Mouse (Mus musculus) embryonic facial prominence, embryonic 14.5 days (tissue): Measurements from ENCODE around the gene Deaf1. TPM values are rescaled to one million over a fixed set of nuclear protein-coding genes. Genes with fewer than 3 reads are reported as not detected.

Source experiments
- polyA plus RNA-seq: library from polyadenylated mRNA; unstranded; fragments of >200 nt; fragmentation: Nextera tagmentation; extraction: Ambion mirVana; gene quantifications from 2 replicates; pipeline ENCODE4 v1.2.1, GENCODE M21; 2014

The Deaf1 gene
- polyA plus RNA-seq, 1 experiment from 2014 or later, result 72.7 TPM

Other genes with a start within 250 kb of the Deaf1 start
- gene Pkp3, start 249.5 kb downstream of the Deaf1 start, polyA plus RNA-seq, result 30.0 and 33.5 TPM in 2 replicates
- gene Sigirr, start 227.1 kb downstream of the Deaf1 start, polyA plus RNA-seq, result 4.0 and 4.4 TPM in 2 replicates
- 3.7 and 5.0 TPM in 2 replicates for gene Ano9, start 209.9 kb downstream of the Deaf1 start, polyA plus RNA-seq
- 64.5 and 74.8 TPM in 2 replicates for gene Ptdss2, start 205.3 kb downstream of the Deaf1 start, polyA plus RNA-seq
- gene Rnh1, start 154.8 kb downstream of the Deaf1 start, polyA plus RNA-seq, result 160 and 166 TPM in 2 replicates
- gene Hras, start 133.7 kb downstream of the Deaf1 start, polyA plus RNA-seq, result 122 and 142 TPM in 2 replicates
- 6.0 and 7.2 TPM in 2 replicates for gene Lrrc56, start 133.5 kb downstream of the Deaf1 start, polyA plus RNA-seq
- 1.3 and 1.5 TPM in 2 replicates for gene Lmntd2, start 113.6 kb downstream of the Deaf1 start, polyA plus RNA-seq
- gene Rassf7, start 111.8 kb downstream of the Deaf1 start, polyA plus RNA-seq, result 26.7 and 30.2 TPM in 2 replicates
- 59.8 and 62.7 TPM in 2 replicates for gene Phrf1, start 98.9 kb downstream of the Deaf1 start, polyA plus RNA-seq
- gene Irf7, start 61.2 kb downstream of the Deaf1 start, polyA plus RNA-seq, result 2.3 and 2.4 TPM in 2 replicates
- 0.21 TPM in 1 of 2 replicates, not detected in the other for gene Cdhr5, start 50.9 kb downstream of the Deaf1 start, polyA plus RNA-seq
- gene Sct, start 48.6 kb downstream of the Deaf1 start, polyA plus RNA-seq, result 9.9 and 13.8 TPM in 2 replicates
- 0.81 and 1.3 TPM in 2 replicates for gene Drd4, start 35.7 kb downstream of the Deaf1 start, polyA plus RNA-seq
- 21.1 and 27.7 TPM in 2 replicates for gene Tmem80, start within 50 bp of the Deaf1 start, polyA plus RNA-seq
- gene Eps8l2, start 11.2 kb upstream of the Deaf1 start, polyA plus RNA-seq, result 12.0 and 13.6 TPM in 2 replicates
- gene Taldo1, start 64.5 kb upstream of the Deaf1 start, polyA plus RNA-seq, result 248 and 250 TPM in 2 replicates
- 37.1 and 51.1 TPM in 2 replicates for gene Gatd1, start 86.4 kb upstream of the Deaf1 start, polyA plus RNA-seq
- gene Cend1, start 101.8 kb upstream of the Deaf1 start, polyA plus RNA-seq, result 2.8 and 4.5 TPM in 2 replicates
- 29.1 and 30.7 TPM in 2 replicates for gene Slc25a22, start 110.2 kb upstream of the Deaf1 start, polyA plus RNA-seq
- 7.1 and 7.4 TPM in 2 replicates for gene Pidd1, start 116.3 kb upstream of the Deaf1 start, polyA plus RNA-seq
- 1,283 and 1,386 TPM in 2 replicates for gene Rplp2, start 119.7 kb upstream of the Deaf1 start, polyA plus RNA-seq
- 16.9 and 20.4 TPM in 2 replicates for gene Pnpla2, start 127.5 kb upstream of the Deaf1 start, polyA plus RNA-seq
- 6.6 and 10.3 TPM in 2 replicates for gene Cracr2b, start 133.4 kb upstream of the Deaf1 start, polyA plus RNA-seq
- gene Cd151, start 139.7 kb upstream of the Deaf1 start, polyA plus RNA-seq, result 54.9 and 60.7 TPM in 2 replicates
- 59.3 and 65.2 TPM in 2 replicates for gene Polr2l, start 147.4 kb upstream of the Deaf1 start, polyA plus RNA-seq
- gene Tspan4, start 147.6 kb upstream of the Deaf1 start, polyA plus RNA-seq, result 85.1 and 86.2 TPM in 2 replicates
- gene Chid1, start 212.2 kb upstream of the Deaf1 start, polyA plus RNA-seq, result 47.4 and 47.9 TPM in 2 replicates
- gene Ap2a2, start 234.5 kb upstream of the Deaf1 start, polyA plus RNA-seq, result 68.0 and 73.8 TPM in 2 replicates